Mouse (Mus musculus): Measurements from ENCODE around the gene Mogat2.
A peak's percentile ranks its signal among the peaks of the same experiment; 100 is the strongest.

Mogat2 gene

GRCm38 (mm10) chr7:99191411-99191810 is 47.0 kb downstream of the Mogat2 start:
- DNase-seq: no peak

GRCm38 (mm10) chr7:99189885-99190284 is 48.5 kb downstream of the Mogat2 start:
- DNase-seq: no peak

GRCm38 (mm10) chr7:99188630-99189029 is 49.8 kb downstream of the Mogat2 start:
- no peak for DNase-seq

GRCm38 (mm10) chr7:99187451-99187850 is 51.0 kb downstream of the Mogat2 start:
- DNase-seq: no peak

- DNase-seq: no peak
Observed at GRCm38 (mm10) chr7:99185405-99185804, 53.0 kb downstream of the Mogat2 start.

- DNase-seq: no peak
Observed at GRCm38 (mm10) chr7:99183751-99184150, 54.7 kb downstream of the Mogat2 start.

- peak; percentile 94 for DNase-seq
Observed at GRCm38 (mm10) chr7:99182432-99183172, 55.8 kb downstream of the Mogat2 start, which contains the start of gene Dgat2. Gene Dgat2, minus strand, starts transcription at chr7:99182719.

- DNase-seq: peak; percentile 6
Observed at GRCm38 (mm10) chr7:99181619-99182431, 56.6 kb downstream of the Mogat2 start.

GRCm38 (mm10) chr7:99180162-99180561 is 58.3 kb downstream of the Mogat2 start:
- DNase-seq: no peak

- no peak for DNase-seq
Observed at GRCm38 (mm10) chr7:99179271-99179670, 59.1 kb downstream of the Mogat2 start.

GRCm38 (mm10) chr7:99177386-99177785 is 61.0 kb downstream of the Mogat2 start:
- no peak for DNase-seq

GRCm38 (mm10) chr7:99175666-99176065 is 62.8 kb downstream of the Mogat2 start:
- DNase-seq: no peak

GRCm38 (mm10) chr7:99175118-99175517 is 63.3 kb downstream of the Mogat2 start:
- no peak for DNase-seq

- DNase-seq: no peak
Observed at GRCm38 (mm10) chr7:99174006-99174405, 64.4 kb downstream of the Mogat2 start.

- DNase-seq: no peak
Observed at GRCm38 (mm10) chr7:99172898-99173297, 65.5 kb downstream of the Mogat2 start.

GRCm38 (mm10) chr7:99171730-99172463 is 66.5 kb downstream of the Mogat2 start:
- no peak for DNase-seq

- no peak for DNase-seq
Observed at GRCm38 (mm10) chr7:99170519-99170918, 67.9 kb downstream of the Mogat2 start.

GRCm38 (mm10) chr7:99169717-99170403 is 68.6 kb downstream of the Mogat2 start:
- DNase-seq: no peak
